Mouse (Mus musculus): ENCODE results near the gene Lrsam1.

The Lrsam1 gene

DNA sequence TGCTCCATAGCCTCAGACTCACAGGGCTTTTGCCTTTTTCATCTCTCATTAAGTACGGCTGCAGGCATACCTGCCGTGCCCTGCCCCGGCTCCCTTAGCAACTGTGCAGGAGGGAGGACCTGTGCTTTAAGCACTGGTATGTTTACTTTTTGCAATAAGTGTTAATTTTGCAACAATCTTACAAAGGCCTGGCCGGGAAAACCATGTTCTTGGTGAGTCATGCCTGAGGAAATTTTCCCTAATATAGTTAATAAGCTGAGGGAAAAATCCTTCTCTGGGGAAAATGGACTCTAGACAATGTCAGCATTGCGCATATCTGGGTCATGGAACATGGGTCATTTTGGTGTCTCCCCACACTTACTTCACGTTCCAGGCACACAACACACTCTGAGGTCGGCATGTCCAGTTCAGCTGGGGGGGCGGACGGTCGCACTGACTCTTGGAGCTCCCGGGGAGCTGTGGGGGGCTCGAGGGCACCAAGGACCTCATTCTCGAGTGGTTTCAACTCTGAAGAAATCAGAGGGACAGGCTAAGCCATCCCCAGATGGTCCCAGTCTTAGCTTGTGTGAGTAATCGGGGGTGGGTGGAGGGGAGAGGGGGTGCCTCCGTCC is 33.7 kb downstream of the Lrsam1 start:
- in situ Hi-C loops (cut with MboI, MseI) = no loop called here

DNA sequence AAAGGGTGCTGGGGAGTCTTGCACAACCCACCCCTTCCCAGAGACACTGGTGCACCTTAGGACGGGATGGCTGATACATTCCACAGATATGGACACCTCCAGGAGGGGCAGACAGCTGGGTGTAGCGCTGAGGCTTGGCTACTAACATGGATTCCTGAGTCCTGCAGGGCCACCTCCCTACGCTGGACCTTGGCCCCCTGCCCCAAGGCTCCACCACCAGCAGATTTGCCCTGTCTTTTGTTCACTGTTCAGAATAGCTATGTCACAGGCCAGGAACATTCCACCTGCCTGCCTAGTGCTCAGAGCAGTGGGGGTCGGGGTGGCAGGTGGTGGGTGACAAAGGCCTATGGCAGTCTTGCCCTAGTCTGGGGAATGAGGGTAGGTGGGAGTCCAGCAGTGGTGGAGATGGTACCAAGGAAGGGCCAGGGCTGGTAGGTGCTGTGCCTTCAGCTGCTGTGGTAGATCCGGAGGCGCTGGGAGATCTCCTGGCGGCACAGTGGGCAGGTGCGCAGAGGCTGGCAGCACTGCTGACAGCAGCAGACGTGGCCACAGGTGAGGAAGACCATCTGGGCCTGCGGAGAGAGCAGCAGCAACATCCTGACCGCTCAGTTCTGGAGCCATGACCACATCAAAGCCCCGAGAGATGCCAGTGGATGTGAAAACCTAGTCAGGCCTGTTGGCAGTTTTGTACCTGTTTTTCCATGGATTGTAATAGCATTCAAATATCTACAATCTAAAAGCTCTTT is 34.9 kb downstream of the Lrsam1 start:
- in situ Hi-C loops (cut with MboI, MseI) = no loop called here

DNA sequence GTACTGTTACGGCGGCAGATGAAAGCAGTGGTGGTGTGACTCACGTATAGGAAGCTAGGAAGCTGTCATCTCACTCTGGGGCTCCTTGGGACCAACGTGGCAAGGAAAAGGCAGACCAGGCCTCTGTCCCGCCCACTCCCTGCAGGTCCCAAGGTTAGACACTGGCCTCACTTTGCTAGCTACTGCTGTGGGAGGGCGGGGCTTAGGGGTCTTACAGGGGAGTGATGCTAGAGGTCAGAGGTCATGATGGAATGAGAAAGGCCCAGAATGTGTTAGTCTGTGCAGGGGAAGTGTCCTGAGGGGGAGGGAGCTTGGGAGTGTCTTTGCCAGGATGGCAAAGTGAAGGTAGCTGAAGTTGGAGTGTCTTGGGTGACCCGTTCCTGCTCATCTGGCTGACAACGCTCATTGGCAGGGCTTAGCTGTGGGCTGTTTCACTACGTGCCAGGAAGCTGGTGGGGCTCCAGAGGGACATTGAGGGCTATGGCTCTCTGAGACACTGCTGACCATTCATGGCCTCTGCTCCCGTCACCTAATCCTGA is 37.0 kb downstream of the Lrsam1 start:
- in situ Hi-C loops (cut with MboI, MseI) = no loop called here

DNA sequence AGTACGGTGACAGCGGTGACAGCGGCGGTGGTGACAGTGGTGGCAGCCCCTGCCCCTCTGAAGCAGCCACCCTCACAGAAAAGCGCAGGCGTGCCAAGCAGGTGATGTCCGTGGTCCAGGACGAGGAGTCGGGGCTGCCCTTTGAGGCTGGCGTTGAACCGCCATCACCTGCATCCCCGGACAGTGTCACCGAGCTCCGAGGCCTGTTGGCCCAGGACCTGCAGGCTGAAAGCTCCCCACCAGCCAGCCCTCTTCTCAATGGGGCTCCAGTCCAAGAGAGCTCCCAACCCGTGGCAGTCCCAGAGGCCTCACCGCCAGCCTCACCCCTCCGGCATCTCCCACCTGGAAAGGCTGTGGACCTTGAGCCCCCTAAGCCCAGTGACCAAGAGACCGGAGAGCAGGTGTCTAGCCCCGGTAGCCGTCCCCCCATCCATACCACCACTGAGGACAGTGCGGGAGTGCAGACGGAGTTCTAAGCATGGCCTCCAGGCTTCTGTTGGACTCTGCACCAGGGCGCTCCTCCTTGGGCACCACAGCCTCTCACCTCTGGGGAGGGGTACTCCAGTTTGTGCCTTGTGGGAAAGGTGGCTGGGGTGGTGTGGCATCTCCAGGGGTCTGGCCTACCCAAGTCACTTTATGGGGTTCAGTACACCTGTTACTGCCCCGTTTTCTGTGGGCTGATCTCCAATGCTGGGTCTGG is 37.7 kb downstream of the Lrsam1 start:
- in situ Hi-C loops (cut with MboI, MseI) = no loop called here

DNA sequence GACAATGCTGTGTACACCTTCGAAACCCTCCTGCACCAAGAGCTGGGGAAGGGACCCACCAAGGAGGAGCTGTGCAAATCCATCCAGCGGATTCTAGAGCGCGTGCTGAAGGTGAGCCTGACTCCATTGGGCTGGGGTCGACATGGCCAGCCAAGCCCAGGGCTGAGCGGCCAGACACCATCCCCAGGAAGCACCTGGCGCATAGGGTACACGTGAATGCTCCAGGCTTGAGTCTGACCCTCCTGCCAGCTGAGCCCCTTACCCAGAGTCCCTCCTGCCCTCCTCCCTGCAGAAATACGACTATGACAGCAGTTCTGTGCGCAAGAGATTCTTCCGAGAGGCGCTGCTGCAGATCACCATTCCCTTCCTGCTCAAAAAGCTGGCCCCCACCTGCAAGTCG is 38.9 kb downstream of the Lrsam1 start:
- in situ Hi-C loops (cut with MboI, MseI) = no loop called here

DNA sequence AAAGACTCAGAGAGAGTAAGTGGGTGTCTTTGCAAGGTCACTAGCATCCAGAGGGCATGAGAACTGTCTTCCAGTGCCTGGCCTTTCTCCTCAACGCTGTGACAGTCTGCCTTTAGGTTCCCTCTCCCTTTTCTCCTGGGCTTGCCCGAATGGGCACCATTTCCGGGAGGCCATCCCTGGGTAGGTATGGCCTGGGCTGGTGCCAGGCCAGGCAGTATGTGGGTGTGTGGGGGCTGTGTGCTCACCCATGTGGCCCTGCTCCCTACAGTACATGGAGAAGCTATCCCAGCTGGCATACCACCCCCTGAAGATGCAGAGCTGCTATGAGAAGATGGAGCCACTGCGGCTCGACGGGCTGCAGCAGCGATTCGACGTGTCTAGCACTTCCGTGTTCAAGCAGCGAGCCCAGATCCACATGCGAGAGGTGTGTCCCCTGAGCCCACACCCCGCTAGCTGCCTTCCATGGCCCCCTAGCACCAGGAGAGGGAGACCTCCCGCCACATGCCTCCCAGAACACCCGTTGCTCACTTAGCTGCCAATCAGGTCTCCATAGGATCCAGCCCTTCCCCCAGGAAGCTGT is 39.5 kb downstream of the Lrsam1 start:
- in situ Hi-C loops (cut with MboI, MseI) = no loop called here

DNA sequence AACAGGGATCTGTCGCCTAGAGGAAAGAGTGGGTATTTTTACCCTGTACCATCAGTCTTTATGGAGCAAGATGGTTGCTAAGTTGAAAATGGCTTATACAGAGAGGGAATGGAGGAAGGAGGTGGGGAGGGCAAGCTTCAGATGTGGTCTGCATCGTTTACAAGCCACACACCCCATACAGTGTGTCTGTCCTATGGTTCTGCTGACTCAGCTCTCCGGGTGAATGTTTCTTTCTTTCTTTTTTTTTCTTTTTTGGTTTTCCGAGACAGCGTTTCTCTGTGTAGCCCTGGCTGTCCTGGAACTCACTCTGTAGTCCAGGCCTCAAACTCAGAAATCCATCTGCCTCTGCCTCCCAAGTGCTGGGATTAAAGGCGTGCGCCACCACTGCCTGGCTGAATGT is 40.2 kb downstream of the Lrsam1 start:
- in situ Hi-C loops (cut with MboI, MseI) = no loop called here

DNA sequence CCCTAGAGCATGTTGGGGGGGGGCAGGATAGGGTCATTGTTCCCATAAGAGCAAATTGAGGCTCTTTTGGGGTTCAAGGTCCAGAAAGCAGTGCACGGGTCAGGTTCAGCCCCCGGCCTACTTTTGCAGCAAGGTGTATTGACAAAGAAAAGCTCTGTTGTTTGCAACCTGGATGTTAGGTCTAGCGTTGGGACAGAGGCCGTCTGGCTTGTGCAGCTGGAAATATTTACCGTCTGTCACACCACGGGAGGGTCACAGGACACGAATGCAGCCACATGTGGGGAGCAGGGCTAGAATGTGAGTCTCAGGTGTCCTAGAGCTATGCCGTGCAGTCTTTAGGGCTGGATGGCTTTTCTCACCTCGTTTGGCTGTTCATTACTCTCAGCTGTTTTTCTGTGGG is 43.0 kb downstream of the Lrsam1 start:
- in situ Hi-C loops (cut with MboI, MseI) = no loop called here

DNA sequence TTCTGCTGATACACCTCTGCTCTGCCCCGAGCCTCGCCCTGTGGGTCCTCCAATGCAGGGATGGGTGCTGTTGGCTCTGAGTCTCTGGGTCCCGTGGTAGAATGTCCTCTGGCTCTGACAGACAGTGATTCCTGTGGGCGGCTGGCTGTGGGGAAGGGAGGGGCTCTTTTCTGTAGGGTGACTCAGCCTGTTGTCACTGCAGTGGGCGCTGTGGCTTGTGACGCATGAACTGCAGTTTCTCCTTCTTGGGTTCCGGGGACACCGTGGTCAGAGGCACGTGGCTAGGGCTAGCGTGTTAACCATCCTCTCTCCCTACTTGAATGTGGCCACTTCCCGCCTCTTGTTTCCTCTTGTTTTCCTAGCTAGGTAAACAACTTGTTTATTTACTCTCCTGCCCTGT is 43.9 kb downstream of the Lrsam1 start:
- in situ Hi-C loops (cut with MboI, MseI) = no loop called here

DNA sequence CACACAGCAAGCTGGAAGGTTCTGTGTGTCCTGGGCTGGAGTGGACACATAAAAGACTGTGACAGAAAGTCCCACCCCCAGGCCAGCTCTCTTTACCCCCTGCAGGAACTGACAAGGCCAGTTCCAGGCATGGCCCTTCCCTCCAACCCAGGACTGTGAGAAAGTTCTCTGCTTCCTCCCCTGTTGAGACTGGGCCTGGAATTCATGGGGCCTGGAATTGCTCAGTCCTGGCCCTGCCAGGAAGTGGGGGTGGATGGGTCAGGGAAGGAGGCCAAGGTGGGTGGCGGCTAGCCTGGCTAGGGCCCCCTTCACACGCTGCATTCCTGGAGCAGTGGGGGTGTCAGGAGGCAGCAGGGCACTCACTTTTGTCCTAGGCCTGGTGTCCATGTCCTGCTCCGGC is 46.5 kb downstream of the Lrsam1 start:
- in situ Hi-C loops (cut with MboI, MseI) = no loop called here

DNA sequence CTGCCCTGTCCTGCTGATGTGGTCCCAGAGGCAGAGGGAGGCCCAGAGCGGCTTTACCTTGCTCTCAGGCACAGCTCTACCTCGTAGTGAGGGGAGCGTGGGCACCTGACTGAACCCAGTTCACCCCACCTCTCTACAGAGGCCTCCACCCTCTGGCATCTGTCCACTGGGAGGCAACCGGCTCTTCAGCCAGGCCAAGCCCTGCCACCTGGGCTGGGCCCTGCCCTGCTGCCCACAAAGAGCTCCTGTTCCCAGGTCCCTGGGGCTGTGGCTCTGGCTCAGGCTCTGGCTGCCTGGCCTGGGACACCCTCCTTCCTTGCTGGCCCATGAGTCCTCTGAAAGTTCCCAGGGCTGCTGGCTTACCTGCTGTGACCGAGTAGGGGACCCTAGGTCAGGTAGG is 47.1 kb downstream of the Lrsam1 start:
- in situ Hi-C loops (cut with MboI, MseI) = no loop called here

DNA sequence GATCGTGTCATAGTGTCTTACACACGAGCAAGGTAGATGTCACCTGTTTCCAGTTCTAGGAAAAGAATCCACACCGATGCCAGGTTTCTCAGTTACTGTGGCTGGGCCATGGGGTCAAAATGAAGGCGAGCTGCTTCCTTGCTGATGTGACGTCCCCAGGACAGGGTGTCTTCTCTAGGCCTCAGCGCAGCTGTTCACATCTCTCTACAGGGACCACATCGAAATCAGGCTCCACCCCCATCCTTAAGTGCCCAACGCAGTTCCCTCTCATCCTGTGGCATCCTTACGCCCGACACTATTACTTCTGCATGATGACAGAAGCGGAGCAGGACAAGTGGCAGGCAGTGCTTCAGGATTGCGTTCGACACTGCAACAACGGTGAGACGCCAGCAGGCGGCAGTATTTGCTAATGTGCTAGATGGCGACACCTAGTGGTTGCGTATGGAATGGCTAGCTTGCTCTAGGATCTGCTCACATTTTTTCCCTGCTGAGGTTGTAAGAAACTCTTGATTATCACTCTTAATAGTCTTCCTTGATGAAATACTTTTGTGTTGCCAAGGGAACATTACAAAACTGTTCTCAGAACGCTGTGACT is 49.1 kb downstream of the Lrsam1 start:
- in situ Hi-C loops (cut with MboI, MseI) = no loop called here

DNA sequence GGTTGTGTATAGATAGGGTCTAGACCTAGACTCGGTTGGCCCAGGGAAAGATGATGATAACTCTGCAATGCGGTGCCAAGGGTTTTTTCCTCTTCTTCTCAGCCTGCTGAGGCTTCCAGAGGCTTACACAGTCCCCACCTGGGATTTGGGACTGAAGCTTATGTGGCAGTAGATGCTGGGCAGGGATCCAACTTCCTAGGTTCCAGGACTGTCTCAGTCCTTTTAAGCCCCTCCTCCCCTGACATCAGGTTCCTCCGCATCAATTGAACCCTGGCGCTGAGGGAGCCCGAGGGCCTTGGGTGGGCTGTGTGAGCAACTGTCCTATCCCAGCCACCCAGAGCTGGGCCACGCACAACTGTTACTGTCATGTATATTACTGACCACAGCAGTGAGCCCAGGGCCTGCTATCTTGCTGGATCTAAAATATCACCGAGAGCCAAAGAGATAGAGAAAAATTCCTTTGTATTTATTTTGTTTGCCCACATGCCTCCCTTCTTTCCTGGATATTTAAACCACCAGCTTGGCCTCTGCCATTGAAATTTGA is 49.7 kb downstream of the Lrsam1 start:
- in situ Hi-C loops (cut with MboI, MseI) = no loop called here

DNA sequence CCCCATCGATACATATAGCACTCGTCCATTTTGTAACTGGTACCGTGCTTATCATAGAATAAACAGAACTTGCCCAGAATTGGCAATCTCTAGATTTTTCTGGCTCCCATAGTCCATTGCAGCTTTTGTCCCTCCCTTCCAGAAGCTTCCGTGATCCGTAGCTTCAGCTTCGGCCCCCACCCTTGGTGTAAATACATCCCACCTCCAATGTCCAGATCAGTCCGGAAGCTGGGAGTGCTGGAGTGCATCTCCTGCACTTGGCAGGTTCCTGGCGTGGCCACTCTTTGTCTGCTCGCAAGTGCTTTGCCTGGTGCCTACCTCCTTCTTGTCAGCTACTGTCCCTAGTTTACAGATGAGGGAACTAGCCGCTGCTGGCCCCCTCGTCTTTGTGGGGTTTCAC is 52.6 kb downstream of the Lrsam1 start:
- in situ Hi-C loops (cut with MboI, MseI) = no loop called here

DNA sequence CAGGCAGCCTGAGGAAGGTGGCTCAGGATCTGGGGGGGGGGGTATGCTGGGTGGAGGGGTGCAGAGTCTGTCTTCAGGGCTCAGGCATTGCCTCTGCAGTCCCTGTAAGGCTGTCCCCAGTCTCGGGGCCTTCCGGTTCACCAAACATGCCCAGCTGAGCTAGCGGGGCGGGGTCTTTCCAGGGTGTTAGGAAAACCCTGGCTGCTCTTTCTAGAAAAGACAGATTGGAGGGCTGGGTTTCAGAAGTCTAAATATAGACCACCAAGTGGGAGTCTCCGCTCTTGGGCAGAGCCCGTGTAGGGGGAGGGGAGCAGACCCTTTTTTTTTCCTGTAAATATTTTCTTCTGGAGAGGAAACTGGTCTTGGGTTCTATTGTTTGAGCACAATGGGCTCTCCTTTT is 53.1 kb downstream of the Lrsam1 start:
- in situ Hi-C loops (cut with MboI, MseI) = no loop called here

DNA sequence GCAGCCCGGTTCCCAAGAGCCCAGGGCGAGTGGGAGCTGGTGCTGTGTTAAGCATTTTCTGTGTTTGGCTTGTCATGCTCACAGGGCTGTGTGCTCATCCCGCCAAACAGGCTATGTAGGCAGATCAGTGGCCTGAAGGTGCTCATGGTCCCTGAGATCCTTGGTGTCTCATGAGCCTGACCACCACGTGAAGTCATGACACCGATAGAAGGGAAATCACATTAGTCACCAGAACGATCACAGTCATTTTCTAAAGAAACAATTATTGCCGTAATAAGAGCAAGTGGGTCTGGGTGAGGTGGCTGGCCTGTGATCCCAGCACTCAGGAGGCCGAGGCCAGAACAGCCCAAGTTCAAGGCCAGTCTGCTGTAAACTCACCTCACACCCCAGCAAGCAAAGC is 54.0 kb downstream of the Lrsam1 start:
- in situ Hi-C loops (cut with MboI, MseI) = no loop called here

DNA sequence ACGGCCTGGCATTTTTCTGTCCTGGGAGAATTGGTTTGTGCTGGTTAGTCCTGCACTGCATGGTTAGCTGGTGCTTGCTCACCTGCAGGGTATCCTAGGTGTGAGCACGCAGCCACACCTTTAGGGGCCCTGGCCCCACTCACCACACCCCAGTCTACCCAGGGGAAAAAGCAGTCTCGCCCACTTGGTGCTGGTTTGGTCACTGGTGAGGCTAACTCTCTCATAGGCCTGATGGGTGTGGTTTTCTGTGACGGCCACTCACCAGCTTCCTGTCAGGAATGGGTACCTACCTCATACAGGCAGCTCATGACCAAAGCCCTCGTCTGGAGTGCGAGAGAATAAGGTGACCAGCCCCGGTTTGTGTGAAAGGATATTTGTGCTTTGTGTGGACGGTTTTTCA is 56.1 kb downstream of the Lrsam1 start:
- in situ Hi-C loops (cut with MboI, MseI) = no loop called here

DNA sequence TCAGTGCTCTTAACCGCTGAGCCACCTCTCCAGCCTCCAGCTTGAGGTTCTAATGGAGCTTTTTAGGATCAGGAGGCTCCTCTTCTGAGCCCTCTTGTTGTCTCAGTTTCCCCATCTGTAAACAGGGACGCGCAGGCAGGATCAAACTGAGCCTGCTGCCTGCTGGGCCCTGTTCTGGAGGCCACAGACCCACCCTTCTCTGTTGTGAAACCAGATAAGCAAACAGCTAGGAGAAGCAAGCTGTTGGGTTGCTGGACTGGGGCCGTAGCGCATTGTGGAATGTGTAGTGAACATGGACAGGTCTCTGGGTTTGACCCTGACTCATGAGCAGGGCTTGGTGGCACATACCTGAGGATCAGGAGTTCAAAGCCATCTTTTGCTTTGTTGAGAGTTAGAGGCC is 56.8 kb downstream of the Lrsam1 start:
- in situ Hi-C loops (cut with MboI, MseI) = no loop called here

DNA sequence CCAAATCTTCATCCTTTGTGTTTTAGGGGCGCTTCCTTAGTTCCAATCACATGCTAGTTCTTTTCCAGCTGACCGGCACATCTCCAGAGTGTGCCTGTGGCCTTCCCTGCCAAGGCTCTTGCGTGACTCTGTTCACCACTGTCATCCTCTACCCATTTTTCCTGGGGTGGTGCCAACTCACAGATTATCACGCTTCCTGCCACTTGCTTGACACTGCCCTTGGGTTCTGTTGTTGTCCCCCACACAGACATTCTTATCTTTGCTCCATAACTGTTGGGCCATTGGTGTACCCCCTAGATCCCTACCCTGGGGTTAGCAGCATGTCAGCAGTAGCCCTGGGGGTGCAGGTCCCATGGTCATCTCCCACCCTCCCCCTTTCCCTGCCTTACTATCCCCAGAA is 57.9 kb downstream of the Lrsam1 start:
- in situ Hi-C loops (cut with MboI, MseI) = no loop called here

DNA sequence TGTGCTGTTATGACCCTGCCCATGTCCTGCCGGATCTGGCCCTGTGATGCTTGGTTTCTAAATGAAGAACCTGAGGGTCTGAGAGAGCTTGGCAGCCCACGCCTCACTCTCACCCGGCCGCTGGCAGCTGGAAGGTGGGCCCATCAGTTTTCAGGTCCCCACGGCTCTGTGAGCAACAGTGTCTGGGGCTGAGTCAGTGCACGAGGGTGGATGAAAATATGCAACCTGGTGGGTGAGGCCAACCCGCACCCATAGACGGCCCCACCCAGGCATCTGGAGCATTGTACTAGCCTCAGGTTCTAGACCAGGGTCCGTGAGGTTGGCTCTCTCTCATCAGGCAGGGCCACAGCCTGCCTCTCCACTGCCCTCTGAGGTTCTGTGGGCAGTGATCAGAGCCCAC is 59.3 kb downstream of the Lrsam1 start:
- in situ Hi-C loops (cut with MboI, MseI) = no loop called here

DNA sequence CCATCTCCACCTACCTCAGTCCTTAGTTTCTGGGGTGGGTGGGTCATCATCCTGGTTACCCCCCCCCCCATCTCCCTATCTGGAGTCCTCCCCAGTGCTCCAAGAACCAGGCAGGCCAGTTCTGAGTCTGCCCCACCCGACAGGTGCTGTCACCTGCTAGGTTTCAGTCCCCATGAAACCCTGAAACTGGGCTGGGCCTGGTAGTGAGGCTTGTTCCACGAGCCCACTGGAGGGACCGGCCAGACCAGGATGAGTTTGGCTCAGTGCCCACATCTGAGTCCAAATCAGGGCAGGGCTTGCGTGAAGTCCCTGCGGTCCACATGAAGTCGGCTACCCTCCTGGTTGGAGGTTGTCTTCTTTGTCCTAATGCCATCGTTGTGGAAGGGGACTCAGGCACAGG is 62.4 kb downstream of the Lrsam1 start:
- in situ Hi-C loops (cut with MboI, MseI) = no loop called here
